Comparison of ENCODE assay signal across 21 mouse cellular contexts in genomic region chr8:106106193-106106592, GRCm38 (mm10). TPM values are rescaled to one million over a fixed set of nuclear protein-coding genes. Genes with fewer than 3 reads are reported as not detected.
"Had no signal": no experiment of that assay in that cellular context is flagged by ENCODE, and none has a peak within 500 bp of the region (broad histone marks: within the 10 kb centered on the region; RNA-seq: fewer than 3 reads in every experiment).

No protein-coding gene starts in this region.

- ATAC-seq: intestine, embryonic 16.5 days had no signal

- H3K4me3 ChIP-seq: left cerebral cortex, adult 2 months; liver, embryonic 15.5 days; lung, embryonic 15.5 days; megakaryocyte, embryonic 14.5 days; stomach, embryonic 15.5 days had no signal

- DNase-seq: kidney, adult 2 months; kidney, postnatal 10 days; kidney, postnatal 36 days; layer of hippocampus, postnatal 36 days; lung, adult 18-20 months; lung, postnatal 10 days; lung, postnatal 4 days; midbrain, embryonic 14.5 days; right cerebral cortex, postnatal 4 days; thymus, postnatal 14 days; thymus, postnatal 4 days had no signal

- H3K27ac ChIP-seq: left cerebral cortex, adult 2 months; liver, embryonic 15.5 days; lung, embryonic 15.5 days; stomach, embryonic 15.5 days had no signal

- H3K4me2 ChIP-seq: liver, embryonic 11.5 days; liver, embryonic 15.5 days; lung, embryonic 15.5 days; midbrain, embryonic 11.5 days; stomach, embryonic 15.5 days had no signal

- H3K27me3 ChIP-seq: liver, embryonic 15.5 days; lung, embryonic 15.5 days; megakaryocyte, embryonic 14.5 days; stomach, embryonic 15.5 days had no signal

- H3K4me1 ChIP-seq: liver, embryonic 15.5 days; lung, embryonic 15.5 days; stomach, embryonic 15.5 days had no signal

- H3K9me3 ChIP-seq: liver, embryonic 15.5 days; lung, embryonic 15.5 days; megakaryocyte, embryonic 14.5 days; stomach, embryonic 15.5 days had no signal

- H3K9ac ChIP-seq: liver, embryonic 15.5 days; lung, embryonic 15.5 days; stomach, embryonic 15.5 days had no signal

RNA-seq across cellular contexts. Expression of gene Esrp2, which starts 30.6 kb away (rescaled TPM):
- total RNA-seq: layer of hippocampus, postnatal 36 days; left cerebral cortex, postnatal 10 days had no signal
- polyA plus RNA-seq: neural tube, embryonic 14.5 days had no signal
